Mouse (Mus musculus): ENCODE measurements around the gene Ppfia2. TPM values are rescaled to one million over a fixed set of nuclear protein-coding genes. Genes with fewer than 3 reads are reported as not detected.

The Ppfia2 gene
- polyA plus RNA-seq, 1 experiment from 2014 or later: 0.28 TPM

DNA sequence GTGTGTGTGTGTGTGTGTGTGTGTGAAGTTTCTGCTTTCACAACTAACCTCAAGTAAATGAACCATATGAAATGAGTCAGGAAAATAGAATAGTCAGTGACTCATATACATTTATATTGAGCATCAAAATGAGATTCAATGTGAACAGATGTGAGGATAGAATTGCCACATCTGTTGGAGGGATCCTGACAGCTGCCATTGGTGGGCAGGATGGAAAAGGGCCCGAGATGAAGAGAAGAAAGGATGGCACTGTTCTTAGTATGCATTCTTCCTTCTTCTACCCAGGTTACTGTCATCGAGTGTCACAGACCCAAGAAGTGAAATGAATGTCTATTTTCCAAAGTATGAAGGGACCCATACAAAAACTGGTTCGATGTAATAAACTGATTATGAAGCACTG is 268.1 kb downstream of the Ppfia2 start:
- Histone ChIP-seq H3K4me1 (ENCODE audit: control insufficient read depth, insufficient read depth, low read length) (no peaks in the 10 kb centered on the region), H3K4me2 (replicated peaks; ENCODE audit: low read depth, low read length) (no peak overlapping the region), H3K9me3 (ENCODE audit: control insufficient read depth, low read length) (no peaks in the 10 kb centered on the region), H3K36me3 (ENCODE audit: control insufficient read depth, insufficient read depth, low read length) (no peaks in the 10 kb centered on the region), H3K4me3 (ENCODE audit: low read length) (no peak overlapping the region), H3K9ac (ENCODE audit: low read depth, low read length) (no peak overlapping the region), H3K27me3 (ENCODE audit: control insufficient read depth, insufficient read depth, low read length) (no peaks in the 10 kb centered on the region), H3K27ac (ENCODE audit: low read depth, low read length) (no peak overlapping the region)
- no peak for ATAC-seq (ENCODE audit: low FRiP score, low TSS enrichment)
- 83% methylated on average over 3 of the region's 3 CpGs for WGBS

GRCm38 (mm10) chr10:106744966-106745365 is 274.8 kb downstream of the Ppfia2 start:
- H3K27ac ChIP-seq (ENCODE audit: low read depth, low read length): no peak overlapping the region
- no peak overlapping the region for H3K9ac ChIP-seq (ENCODE audit: low read depth, low read length)
- H3K36me3 ChIP-seq (ENCODE audit: control insufficient read depth, insufficient read depth, low read length): no peaks in the 10 kb centered on the region
- no peak overlapping the region for H3K4me3 ChIP-seq (ENCODE audit: low read length)
- no peaks in the 10 kb centered on the region for H3K9me3 ChIP-seq (ENCODE audit: control insufficient read depth, low read length)
- ATAC-seq (ENCODE audit: low FRiP score, low TSS enrichment): no peak
- no peaks in the 10 kb centered on the region for H3K27me3 ChIP-seq (ENCODE audit: control insufficient read depth, insufficient read depth, low read length)
- no peaks in the 10 kb centered on the region for H3K4me1 ChIP-seq (ENCODE audit: control insufficient read depth, insufficient read depth, low read length)
- no peak overlapping the region for H3K4me2 ChIP-seq (replicated peaks; ENCODE audit: low read depth, low read length)

- 85% methylated on average over 6 of the region's 6 CpGs for WGBS
- H3K4me3 ChIP-seq (ENCODE audit: low read length): no peak overlapping the region
- no peak overlapping the region for H3K4me2 ChIP-seq (replicated peaks; ENCODE audit: low read depth, low read length)
- H3K9me3 ChIP-seq (ENCODE audit: control insufficient read depth, low read length): no peaks in the 10 kb centered on the region
- no peak overlapping the region for H3K9ac ChIP-seq (ENCODE audit: low read depth, low read length)
- H3K27ac ChIP-seq (ENCODE audit: low read depth, low read length): no peak overlapping the region
- no peaks in the 10 kb centered on the region for H3K27me3 ChIP-seq (ENCODE audit: control insufficient read depth, insufficient read depth, low read length)
- H3K36me3 ChIP-seq (ENCODE audit: control insufficient read depth, insufficient read depth, low read length): no peaks in the 10 kb centered on the region
- no peaks in the 10 kb centered on the region for H3K4me1 ChIP-seq (ENCODE audit: control insufficient read depth, insufficient read depth, low read length)
- ATAC-seq (ENCODE audit: low FRiP score, low TSS enrichment): no peak
Observed at GRCm38 (mm10) chr10:106761061-106761460, 290.9 kb downstream of the Ppfia2 start.

DNA sequence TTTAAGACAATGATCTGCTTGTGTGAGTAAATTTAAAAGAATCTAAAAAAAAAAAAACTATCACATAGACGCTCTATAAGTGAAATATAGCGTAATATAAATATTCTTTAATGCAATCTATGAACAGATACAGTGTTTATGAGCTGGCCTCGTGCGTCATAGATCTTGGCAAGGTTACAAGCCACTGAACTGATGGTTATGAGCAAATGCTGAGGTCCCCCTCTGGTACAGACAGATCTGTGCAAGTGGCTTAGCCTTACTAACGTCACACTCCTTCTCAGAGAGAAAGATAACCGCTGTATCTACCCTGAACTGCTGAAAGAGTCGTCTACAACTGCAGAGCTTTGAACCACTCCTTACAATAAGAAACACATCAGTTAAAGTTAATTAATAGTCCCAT is 293.6 kb downstream of the Ppfia2 start:
- no peak overlapping the region for H3K9ac ChIP-seq (ENCODE audit: low read depth, low read length)
- H3K4me1 ChIP-seq (ENCODE audit: control insufficient read depth, insufficient read depth, low read length): no peaks in the 10 kb centered on the region
- H3K9me3 ChIP-seq (ENCODE audit: control insufficient read depth, low read length): no peaks in the 10 kb centered on the region
- no peaks in the 10 kb centered on the region for H3K36me3 ChIP-seq (ENCODE audit: control insufficient read depth, insufficient read depth, low read length)
- no peak overlapping the region for H3K4me3 ChIP-seq (ENCODE audit: low read length)
- H3K4me2 ChIP-seq (replicated peaks; ENCODE audit: low read depth, low read length): no peak overlapping the region
- no peak for ATAC-seq (ENCODE audit: low FRiP score, low TSS enrichment)
- no peaks in the 10 kb centered on the region for H3K27me3 ChIP-seq (ENCODE audit: control insufficient read depth, insufficient read depth, low read length)
- no peak overlapping the region for H3K27ac ChIP-seq (ENCODE audit: low read depth, low read length)
- WGBS: 72% methylated on average over 7 of the region's 7 CpGs

DNA sequence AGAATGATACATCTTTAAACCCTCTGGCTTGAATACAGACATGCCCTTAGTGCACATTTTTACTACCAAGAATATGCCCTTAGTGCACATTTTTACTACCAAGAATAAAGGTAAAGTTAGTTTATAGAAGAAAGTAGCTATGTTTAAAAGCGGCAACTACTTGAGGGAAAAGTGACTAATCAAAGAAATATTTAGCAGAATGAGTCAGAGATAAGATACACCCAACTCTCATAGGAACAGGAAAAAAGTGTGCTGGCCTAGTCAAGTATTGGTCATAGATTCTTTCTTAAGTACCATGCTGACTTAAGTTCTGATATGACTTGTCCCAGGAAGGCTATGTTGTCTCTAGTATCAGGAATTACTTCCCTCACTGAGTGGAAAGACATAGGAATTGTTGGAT is 305.4 kb downstream of the Ppfia2 start:
- ATAC-seq (ENCODE audit: low FRiP score, low TSS enrichment): no peak
- 92% methylated on average over 1 of the region's 1 CpGs for WGBS

GRCm38 (mm10) chr10:106815447-106815846 is 345.3 kb downstream of the Ppfia2 start:
- no peak for ATAC-seq (ENCODE audit: low FRiP score, low TSS enrichment)
- WGBS: 29% methylated on average over 2 of the region's 2 CpGs

More for the DNA sequence above, 305.4 kb downstream of the Ppfia2 start:
- no peaks in the 10 kb centered on the region for H3K9me3 ChIP-seq (ENCODE audit: control insufficient read depth, low read length)
- H3K27me3 ChIP-seq (ENCODE audit: control insufficient read depth, insufficient read depth, low read length): no peaks in the 10 kb centered on the region
- no peak overlapping the region for H3K4me2 ChIP-seq (replicated peaks; ENCODE audit: low read depth, low read length)
- no peaks in the 10 kb centered on the region for H3K4me1 ChIP-seq (ENCODE audit: control insufficient read depth, insufficient read depth, low read length)
- H3K4me3 ChIP-seq (ENCODE audit: low read length): no peak overlapping the region
- H3K9ac ChIP-seq (ENCODE audit: low read depth, low read length): no peak overlapping the region
- H3K36me3 ChIP-seq (ENCODE audit: control insufficient read depth, insufficient read depth, low read length): no peaks in the 10 kb centered on the region
- no peak overlapping the region for H3K27ac ChIP-seq (ENCODE audit: low read depth, low read length)

DNA sequence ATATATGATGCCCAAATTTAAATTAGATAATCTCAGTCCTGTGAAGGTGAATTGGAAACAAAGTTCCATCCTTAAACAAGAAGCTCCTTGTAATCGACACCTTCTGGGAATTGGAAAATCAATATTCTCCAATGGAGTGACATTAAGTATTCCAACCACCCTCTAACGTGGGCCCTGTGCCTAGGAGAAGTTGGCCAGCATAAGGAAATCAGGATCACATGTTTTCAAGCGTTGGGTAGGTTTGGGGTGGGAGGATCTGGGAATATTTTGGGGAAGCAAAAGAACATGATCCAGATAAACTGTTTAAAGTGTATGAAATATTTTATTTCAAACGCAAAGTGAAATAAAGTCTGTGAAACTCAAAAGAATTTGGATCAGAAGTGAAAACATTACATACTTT is 348.2 kb downstream of the Ppfia2 start:
- ATAC-seq (ENCODE audit: low FRiP score, low TSS enrichment): no peak
- 87% methylated on average over 4 of the region's 4 CpGs for WGBS
- Histone ChIP-seq H3K9ac (ENCODE audit: low read depth, low read length) (no peak overlapping the region), H3K27ac (ENCODE audit: low read depth, low read length) (no peak overlapping the region), H3K27me3 (ENCODE audit: control insufficient read depth, insufficient read depth, low read length) (no peaks in the 10 kb centered on the region), H3K9me3 (ENCODE audit: control insufficient read depth, low read length) (no peaks in the 10 kb centered on the region), H3K4me2 (replicated peaks; ENCODE audit: low read depth, low read length) (no peak overlapping the region), H3K4me3 (ENCODE audit: low read length) (no peak overlapping the region), H3K36me3 (ENCODE audit: control insufficient read depth, insufficient read depth, low read length) (no peaks in the 10 kb centered on the region), H3K4me1 (ENCODE audit: control insufficient read depth, insufficient read depth, low read length) (no peaks in the 10 kb centered on the region)

More at GRCm38 (mm10) chr10:106815447-106815846, 345.3 kb downstream of the Ppfia2 start:
- no peaks in the 10 kb centered on the region for H3K36me3 ChIP-seq (ENCODE audit: control insufficient read depth, insufficient read depth, low read length)
- no peak overlapping the region for H3K4me2 ChIP-seq (replicated peaks; ENCODE audit: low read depth, low read length)
- no peaks in the 10 kb centered on the region for H3K4me1 ChIP-seq (ENCODE audit: control insufficient read depth, insufficient read depth, low read length)
- no peaks in the 10 kb centered on the region for H3K27me3 ChIP-seq (ENCODE audit: control insufficient read depth, insufficient read depth, low read length)
- H3K4me3 ChIP-seq (ENCODE audit: low read length): no peak overlapping the region
- no peak overlapping the region for H3K9ac ChIP-seq (ENCODE audit: low read depth, low read length)
- H3K27ac ChIP-seq (ENCODE audit: low read depth, low read length): no peak overlapping the region
- H3K9me3 ChIP-seq (ENCODE audit: control insufficient read depth, low read length): no peaks in the 10 kb centered on the region

GRCm38 (mm10) chr10:106824215-106824614 is 354.1 kb downstream of the Ppfia2 start:
- 100% methylated on average over 1 of the region's 1 CpGs for WGBS
- no peaks in the 10 kb centered on the region for H3K36me3 ChIP-seq (ENCODE audit: control insufficient read depth, insufficient read depth, low read length)
- H3K9ac ChIP-seq (ENCODE audit: low read depth, low read length): no peak overlapping the region
- no peak overlapping the region for H3K4me3 ChIP-seq (ENCODE audit: low read length)
- H3K27me3 ChIP-seq (ENCODE audit: control insufficient read depth, insufficient read depth, low read length): no peaks in the 10 kb centered on the region
- no peak overlapping the region for H3K4me2 ChIP-seq (replicated peaks; ENCODE audit: low read depth, low read length)
- no peak overlapping the region for H3K27ac ChIP-seq (ENCODE audit: low read depth, low read length)
- ATAC-seq (ENCODE audit: low FRiP score, low TSS enrichment): no peak
- no peaks in the 10 kb centered on the region for H3K9me3 ChIP-seq (ENCODE audit: control insufficient read depth, low read length)
- no peaks in the 10 kb centered on the region for H3K4me1 ChIP-seq (ENCODE audit: control insufficient read depth, insufficient read depth, low read length)

- 83% methylated on average over 1 of the region's 1 CpGs for WGBS
- Histone ChIP-seq H3K9me3 (ENCODE audit: control insufficient read depth, low read length) (no peaks in the 10 kb centered on the region), H3K4me3 (ENCODE audit: low read length) (no peak overlapping the region), H3K9ac (ENCODE audit: low read depth, low read length) (no peak overlapping the region), H3K4me1 (ENCODE audit: control insufficient read depth, insufficient read depth, low read length) (no peaks in the 10 kb centered on the region), H3K27ac (ENCODE audit: low read depth, low read length) (no peak overlapping the region), H3K27me3 (ENCODE audit: control insufficient read depth, insufficient read depth, low read length) (no peaks in the 10 kb centered on the region), H3K4me2 (replicated peaks; ENCODE audit: low read depth, low read length) (no peak overlapping the region), H3K36me3 (ENCODE audit: control insufficient read depth, insufficient read depth, low read length) (no peaks in the 10 kb centered on the region)
- ATAC-seq (ENCODE audit: low FRiP score, low TSS enrichment): no peak
Observed at GRCm38 (mm10) chr10:106838476-106838875, 368.3 kb downstream of the Ppfia2 start.

DNA sequence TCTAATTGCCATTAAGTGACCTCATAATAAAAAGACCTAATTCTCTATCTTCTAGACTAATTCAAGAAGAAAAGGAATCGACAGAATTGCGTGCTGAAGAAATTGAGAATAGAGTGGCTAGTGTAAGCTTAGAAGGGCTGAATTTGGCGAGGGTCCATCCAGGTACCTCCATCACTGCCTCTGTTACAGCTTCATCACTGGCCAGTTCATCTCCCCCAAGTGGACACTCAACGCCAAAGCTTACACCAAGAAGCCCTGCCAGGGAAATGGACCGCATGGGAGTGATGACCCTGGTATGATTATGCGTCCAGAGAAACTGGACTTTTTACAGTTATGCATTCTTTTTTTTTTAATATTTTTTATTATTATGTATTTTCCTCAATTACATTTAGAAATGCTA is 388.0 kb downstream of the Ppfia2 start:
- Histone ChIP-seq H3K4me3 (ENCODE audit: low read length) (no peak overlapping the region), H3K4me1 (ENCODE audit: control insufficient read depth, insufficient read depth, low read length) (no peaks in the 10 kb centered on the region), H3K9ac (ENCODE audit: low read depth, low read length) (no peak overlapping the region), H3K27ac (ENCODE audit: low read depth, low read length) (no peak overlapping the region), H3K4me2 (replicated peaks; ENCODE audit: low read depth, low read length) (no peak overlapping the region), H3K36me3 (ENCODE audit: control insufficient read depth, insufficient read depth, low read length) (no peaks in the 10 kb centered on the region), H3K27me3 (ENCODE audit: control insufficient read depth, insufficient read depth, low read length) (no peaks in the 10 kb centered on the region), H3K9me3 (ENCODE audit: control insufficient read depth, low read length) (no peaks in the 10 kb centered on the region)
- no peak for ATAC-seq (ENCODE audit: low FRiP score, low TSS enrichment)
- 84% methylated on average over 6 of the region's 6 CpGs for WGBS
